Mouse (Mus musculus) spleen, adult 2 months (tissue): ENCODE data around the gene Sec14l5.

Experiments used
- CTCF ChIP-seq: fragments of 200-500 bp; IDR thresholded peaks from 2 replicates; pipeline ENCODE4 v1.5.1; 2011; ENCODE audit warnings: mild to moderate bottlenecking, inconsistent platforms; ENCODE audit not compliant: insufficient read depth, insufficient read length, insufficient replicate concordance; ENCODE audit errors: extremely low read depth
- POLR2A ChIP-seq: fragments of 200-500 bp; IDR thresholded peaks from 2 replicates; pipeline ENCODE4 v1.6.1; 2011; ENCODE audit warnings: low read depth, low read length, inconsistent platforms

DNA sequence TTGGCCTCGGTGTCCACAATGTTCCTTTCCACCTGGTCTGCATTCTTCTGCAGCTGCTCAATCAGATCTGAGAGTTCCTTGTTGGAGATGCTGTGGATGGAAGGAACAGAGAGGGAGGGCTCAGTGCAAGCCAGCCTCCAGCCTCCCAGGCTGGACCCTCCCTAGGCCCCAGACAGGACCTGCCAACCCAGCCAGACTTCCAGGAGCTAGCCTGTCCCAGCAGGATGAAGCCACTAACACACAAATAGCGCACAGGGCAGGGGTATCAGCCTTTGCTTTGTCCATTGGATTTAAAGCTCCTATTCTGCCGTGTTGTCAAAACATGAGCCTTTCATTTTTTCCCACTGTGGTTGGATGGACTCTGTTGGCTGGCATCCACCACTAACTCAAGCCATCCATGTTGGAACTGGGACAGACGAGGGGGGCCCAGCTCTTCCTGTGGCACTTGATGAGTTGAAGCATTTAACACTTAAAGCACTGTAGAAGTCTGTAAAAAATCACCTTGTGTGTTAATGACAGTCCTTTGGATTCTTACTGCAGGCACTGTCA lies 33.8 kb upstream of the Sec14l5 start:
- TF ChIP-seq CTCF (no peak), POLR2A (no peak)
